Mouse (Mus musculus) embryonic fibroblast, embryonic 13.5 days (primary cell): ENCODE measurements around the gene Col6a6.

ENCODE experiments used
- CTCF ChIP-seq: IDR thresholded peaks from 2 replicates; pipeline ENCODE4 v1.5.1; 2011; ENCODE audit warnings: mild to moderate bottlenecking, control low read depth, low read length, moderate library complexity, borderline replicate concordance; ENCODE audit not compliant: insufficient read depth
- POLR2A ChIP-seq: IDR thresholded peaks from 2 replicates; pipeline ENCODE4 v1.6.1; 2011; ENCODE audit warnings: low read depth, mild to moderate bottlenecking, control low read depth, low read length, moderate library complexity

- TF ChIP-seq CTCF = no peak
- TF ChIP-seq POLR2A = no peak
Measured at GRCm38 (mm10) chr9:105681386-105681785, 146.6 kb downstream of the Col6a6 start.
